Mouse (Mus musculus): ENCODE data around the gene Luzp1.

Gene Luzp1

DNA sequence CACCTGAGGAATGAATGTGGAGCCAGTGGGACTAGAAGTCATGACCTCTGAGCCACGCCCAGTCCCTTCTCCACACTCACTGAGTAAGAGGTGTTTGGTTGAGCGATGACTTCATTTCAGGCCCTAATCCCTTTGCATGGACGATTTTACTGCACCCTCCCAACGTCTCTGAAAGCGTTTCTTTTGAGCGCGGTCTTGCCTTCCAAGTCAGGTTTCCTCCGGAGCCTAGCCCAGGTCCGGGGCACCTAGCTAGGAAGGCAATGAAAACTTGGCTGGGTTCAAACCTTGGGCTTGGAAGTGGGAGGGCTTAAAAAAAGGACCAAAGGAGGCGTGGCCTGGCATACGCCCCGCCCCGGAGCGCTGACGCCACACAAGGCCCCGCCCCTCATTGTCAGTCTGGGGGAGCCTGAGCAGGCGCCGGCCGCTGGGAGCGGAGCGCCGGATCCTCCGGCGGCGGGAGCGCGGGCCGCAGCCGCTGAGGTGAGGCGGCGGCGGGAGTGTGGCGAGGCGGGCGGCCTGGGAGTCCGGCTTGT lies at the start of gene Luzp1:
TSS of gene Luzp1 (plus strand) at position 391 of the 533 bp plus-strand sequence.
- DNase-seq (ENCODE audit: low spot score in 2 of 2), result peak; percentile 89

DNA sequence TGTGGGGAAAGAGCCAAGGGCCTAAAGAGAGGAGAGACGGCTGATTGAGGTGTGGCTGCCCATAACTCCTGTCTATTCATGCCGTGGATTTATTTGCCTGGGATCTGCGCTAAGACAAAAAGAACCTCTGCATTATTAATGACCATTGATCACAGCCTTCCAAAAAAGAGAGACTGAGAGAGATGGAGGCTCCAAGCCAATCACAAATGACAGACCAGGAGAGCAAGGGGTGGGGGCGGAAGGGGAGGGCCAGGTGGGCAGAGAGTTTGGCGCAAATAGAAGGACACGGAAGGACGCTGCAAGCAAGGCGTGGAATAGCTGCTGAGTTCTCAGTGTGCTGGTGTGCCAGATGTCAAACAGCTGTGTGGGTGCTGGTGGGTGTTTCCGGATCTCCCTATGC lies 46.3 kb upstream of the Luzp1 start, which contains the start of gene Htr1d:
TSS of gene Htr1d (plus strand) at position 301 of the 400 bp plus-strand sequence.
- DNase-seq (ENCODE audit: low spot score in 2 of 2), result no peak

DNA sequence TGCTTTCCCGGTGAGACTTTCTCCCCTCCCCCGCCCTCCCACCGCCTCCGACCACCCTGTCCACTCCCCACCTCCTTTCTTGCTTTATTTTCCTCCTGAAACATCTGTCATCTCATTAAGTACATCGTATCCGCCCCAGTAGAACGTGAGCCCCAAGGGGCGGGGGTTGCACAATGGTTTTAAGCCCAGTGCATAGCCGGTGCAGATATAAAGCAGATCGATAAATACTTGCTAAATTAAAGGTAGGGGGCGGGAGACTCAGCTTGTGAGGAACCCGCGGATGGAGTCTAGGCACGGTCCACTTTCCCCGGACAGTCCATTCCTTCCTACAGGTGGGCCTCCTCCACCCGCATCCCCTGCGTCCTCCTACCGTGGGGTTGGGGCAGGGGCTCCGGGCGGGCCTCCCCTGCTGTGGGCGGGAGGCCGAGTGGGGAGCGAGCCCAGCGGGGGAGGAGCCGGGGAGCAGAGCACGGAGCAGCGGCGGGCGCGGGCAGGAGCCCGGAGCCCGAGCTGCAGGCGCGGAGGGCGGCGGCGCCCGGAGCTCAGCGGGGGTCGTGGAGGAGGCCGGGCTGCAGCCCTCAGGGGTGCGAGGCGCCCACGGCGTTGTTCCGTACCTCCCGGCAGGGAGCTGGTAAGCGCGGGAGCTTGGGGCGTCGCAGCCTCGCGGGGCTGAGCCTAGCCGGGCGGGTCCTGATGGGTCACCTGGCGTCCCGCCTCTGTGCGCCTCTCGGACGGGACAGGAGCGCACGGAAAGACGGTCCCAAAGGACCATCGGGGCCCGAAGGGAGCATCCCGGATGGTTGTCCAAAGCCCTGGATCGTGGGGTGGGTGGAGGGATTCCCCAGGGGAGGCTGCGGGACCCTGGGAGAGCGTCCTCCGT lies 45.2 kb upstream of the Luzp1 start:
- DNase-seq (ENCODE audit: low spot score in 2 of 2), result no peak

DNA sequence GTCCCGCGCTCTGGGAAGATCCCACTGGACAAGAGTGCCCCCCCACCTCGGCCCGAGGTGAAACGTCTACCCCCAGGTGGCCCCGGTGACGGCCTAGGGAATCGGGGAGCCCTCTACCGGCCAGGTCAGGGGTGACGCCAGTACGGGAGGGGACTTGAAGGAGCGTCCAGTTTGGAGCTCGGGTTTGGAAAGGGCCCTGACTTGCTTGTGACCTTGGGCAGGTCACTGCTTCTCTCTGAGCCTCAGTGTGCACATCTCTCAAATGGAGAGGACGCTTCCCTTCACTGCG lies 44.6 kb upstream of the Luzp1 start:
- no peak for DNase-seq (ENCODE audit: low spot score in 2 of 2)

DNA sequence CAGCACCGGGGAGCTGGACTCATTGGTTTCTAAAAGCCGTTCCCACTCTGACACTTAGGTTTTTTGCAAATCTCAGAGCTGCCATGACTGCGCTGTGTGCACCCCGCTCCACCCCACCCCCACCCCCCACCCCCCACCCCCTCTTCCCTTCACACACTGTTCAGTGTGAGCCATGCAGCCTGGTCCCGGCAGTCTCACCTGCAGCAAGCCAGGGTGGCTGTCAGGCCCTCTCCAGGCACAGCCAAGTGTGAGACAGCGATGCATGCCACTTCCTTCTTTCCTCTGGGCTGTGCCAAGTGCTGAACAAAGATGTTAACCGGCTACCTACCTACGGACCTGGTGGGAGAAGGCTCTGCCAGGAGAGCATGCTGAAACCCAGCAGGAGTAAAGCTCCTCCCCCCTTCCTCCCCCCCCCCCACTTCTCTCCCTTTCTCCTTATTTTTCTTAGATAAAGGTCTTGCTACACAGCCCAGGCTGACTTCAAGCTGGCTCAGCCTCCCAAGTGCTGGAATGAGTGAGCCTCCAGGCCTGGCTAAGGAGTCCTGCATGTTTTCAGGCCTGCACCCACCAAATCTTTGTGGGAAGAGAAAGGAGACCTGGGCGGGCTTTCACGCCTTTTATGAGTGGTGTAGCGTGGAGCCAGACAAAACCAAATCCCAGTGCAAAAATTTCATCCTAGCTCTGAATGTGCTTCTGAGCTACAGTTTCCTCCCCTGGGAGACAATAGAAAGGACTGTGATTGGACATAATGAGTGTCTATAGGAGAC lies 38.8 kb upstream of the Luzp1 start:
- DNase-seq (ENCODE audit: low spot score in 2 of 2), result no peak

DNA sequence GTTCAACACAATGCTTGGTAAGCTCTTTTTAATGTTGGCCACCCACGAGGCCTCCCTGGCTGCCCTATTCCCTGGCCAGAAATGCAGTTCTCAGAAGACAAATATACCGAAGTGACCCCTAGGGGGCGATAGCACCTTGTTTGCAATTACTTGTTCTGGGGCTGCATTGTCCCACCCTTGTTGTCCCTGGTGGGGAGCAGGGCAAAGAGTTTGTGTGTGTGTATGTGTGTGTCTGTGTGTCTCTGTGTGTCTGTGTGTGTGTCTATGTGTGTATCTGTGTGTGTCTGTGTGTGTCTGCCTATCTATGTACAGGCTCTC lies 38.2 kb upstream of the Luzp1 start:
- no peak for DNase-seq (ENCODE audit: low spot score in 2 of 2)

DNA sequence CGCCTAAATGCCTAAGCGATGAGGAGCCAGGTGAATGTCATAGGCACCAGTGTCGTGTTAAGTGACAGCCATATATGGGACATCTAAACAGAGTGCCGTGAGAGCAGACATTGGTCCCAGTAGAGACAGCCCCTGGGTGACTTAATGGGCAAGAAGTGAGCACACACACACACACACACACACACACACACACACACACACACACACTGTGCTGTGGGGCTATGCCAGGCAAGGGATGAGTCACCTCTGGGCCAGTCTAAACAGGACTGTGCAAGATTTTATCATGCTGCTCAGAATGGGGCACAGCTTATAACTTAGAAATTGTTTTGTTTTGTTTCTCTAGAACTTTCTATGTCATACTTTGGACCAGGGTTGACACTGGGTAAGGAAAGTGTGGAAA lies 35.5 kb upstream of the Luzp1 start:
- DNase-seq (ENCODE audit: low spot score in 2 of 2), result no peak

DNA sequence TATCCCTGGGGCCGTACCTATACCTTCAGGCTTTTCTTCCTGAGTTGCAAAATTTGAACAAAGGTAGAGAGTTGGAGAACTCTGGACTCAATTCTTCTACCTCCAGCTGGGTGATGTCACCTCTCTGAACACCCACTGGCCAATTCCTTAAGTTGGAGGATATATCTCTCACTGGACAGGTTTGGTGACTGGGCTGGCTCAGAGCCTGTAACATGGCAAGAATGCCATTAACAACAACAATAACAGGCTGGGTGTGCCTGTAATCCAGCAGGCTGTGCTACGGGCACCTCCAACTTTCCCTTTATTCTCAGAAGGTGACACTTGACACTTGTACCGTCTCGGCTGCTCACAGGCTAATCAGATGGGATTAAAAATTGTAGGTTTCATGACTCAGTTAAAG lies 30.5 kb upstream of the Luzp1 start:
- no peak for DNase-seq (ENCODE audit: low spot score in 2 of 2)

DNA sequence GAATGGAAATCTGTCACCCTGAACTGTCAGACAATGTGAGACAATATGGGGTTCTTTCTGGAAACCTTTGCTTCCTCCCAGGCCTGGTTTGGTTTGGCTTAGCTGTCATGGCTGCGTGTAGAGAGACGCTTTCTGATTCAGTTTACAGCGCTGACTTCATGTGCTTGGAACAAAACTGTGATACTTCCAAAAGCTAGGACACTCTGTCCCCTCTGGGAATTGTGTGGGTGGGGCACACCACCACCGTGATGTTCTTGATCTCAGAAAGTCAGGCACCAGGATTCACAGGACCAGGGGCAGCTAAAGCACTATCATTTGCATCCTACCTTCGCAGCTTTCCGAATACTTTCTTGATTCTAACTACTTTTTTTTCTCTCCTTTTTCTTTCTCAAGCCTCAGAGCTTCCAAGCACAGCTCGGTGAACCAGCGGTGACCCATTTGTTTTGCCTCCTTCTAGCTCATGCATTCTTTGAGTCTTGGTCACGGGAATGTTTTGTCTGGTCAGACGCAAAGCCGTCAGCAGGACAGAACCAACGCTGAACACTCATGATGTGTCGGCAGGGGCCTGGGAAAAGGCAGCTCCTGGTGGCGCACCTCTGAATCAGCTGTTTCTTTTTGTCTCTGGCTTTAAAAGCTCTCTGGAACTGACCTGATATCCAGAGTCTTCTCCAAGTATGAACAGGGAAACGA lies 28.1 kb upstream of the Luzp1 start:
- DNase-seq (ENCODE audit: low spot score in 2 of 2), result no peak

DNA sequence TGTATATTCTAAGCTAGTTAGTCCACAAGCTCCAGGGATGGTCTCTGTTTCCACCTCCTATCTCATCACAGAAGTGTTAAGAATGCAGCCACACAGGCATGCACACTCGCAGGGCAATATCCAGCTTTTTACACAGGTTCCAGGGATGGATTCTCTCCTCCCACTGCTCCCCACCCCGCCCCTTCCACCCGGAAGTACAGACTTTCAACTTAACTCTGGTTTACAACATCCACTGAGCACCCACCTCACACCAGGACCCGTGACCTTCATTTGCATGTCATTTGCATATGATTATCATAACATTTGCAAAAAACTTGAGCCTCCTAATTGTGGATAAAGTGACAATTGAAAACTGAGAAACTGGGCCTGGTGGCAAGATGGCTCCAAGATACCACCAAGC lies 25.0 kb upstream of the Luzp1 start:
- no peak for DNase-seq (ENCODE audit: low spot score in 2 of 2)

DNA sequence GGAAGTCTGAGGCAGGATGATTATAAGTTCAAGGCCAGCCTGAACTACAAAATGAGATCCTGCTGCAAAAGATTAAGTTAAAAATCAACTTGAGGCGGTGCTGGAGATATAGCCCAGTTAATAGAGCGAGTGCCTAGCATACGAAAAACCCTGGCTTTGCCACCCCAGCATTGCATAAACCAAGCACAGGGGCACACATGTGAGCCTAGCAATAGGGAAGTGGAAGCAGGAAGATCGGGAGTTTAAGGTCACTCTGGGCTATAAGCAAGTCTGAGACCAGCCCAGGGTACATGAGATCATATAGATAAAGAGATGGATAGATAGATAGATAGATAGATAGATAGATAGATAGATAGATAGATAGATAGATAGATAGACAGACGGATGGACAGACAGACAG lies 19.8 kb upstream of the Luzp1 start:
- no peak for DNase-seq (ENCODE audit: low spot score in 2 of 2)

DNA sequence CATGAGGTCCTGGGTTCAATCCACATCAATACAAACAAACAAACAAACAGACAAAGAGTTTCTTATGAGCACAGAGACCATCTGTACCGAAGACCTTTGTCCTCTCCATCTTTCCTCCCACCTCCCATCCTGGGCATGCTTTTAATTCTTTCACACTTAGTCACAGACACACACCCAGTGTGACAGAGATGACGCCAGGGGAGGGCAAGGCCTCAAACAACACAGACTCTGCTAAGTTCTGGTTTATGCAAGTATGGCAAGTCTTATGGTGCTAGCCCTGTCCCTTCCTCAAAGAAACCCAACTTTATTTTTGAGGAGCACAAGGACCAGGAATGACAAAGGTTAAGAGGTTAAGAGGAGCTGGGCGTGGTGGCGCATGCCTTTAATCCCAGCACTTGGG lies 19.3 kb upstream of the Luzp1 start:
- no peak for DNase-seq (ENCODE audit: low spot score in 2 of 2)

DNA sequence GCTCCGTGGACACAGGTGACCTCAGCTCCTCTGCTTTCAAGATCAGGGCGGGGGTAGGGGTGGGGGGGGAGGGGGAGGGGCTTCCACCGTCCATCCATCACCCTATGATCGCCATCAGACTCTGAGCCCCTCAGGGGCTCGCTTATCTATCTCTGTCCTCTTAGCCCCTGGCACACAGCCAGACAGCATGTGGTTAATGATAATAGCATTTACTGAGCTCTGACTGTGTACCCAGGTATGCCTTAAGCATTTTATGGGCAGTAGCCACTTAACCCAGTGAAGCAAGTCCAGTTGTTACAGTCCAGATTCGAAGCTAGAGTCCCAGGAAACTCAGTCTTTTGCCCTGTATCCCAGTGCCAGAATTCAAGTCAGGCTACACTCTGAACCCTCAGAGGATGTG lies 18.0 kb upstream of the Luzp1 start:
- DNase-seq (ENCODE audit: low spot score in 2 of 2), result no peak

DNA sequence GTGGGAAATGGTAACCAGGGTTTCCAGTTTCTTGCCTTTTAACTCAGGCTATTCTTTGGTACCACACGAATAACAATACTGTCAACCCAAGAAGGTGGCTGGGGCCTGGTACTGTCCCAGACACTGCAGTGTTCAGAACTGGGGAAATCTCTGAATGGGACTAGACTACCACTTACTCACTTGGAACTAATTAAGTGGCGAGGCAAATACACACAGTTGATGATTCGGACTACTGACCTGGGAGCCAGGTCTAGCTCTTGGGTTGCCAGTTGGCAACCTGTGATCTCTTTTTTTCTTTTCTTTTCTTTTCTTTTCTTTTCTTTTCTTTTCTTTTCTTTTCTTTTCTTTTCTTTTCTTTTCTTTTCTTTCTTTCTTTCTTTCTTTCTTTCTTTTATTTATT lies 17.3 kb upstream of the Luzp1 start:
- DNase-seq (ENCODE audit: low spot score in 2 of 2), result no peak

DNA sequence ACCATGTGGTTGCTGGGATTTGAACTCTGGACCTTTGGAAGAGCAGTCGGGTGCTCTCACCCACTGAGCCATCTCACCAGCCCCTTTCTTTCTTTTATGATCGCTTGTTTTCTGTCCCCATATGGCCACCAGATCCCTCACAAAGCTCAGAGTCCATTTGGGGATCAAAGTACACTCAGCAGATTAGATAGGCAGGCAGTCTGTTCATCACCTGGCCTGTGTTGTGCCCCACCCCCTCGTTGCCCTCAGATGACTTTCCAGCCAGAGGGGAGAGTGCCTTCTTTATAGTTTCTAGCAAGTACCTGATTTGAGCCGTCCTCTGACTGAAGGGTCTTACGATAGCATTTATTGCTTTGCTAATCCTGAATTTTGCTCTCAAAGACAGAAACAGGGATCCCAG lies 16.8 kb upstream of the Luzp1 start:
- no peak for DNase-seq (ENCODE audit: low spot score in 2 of 2)

DNA sequence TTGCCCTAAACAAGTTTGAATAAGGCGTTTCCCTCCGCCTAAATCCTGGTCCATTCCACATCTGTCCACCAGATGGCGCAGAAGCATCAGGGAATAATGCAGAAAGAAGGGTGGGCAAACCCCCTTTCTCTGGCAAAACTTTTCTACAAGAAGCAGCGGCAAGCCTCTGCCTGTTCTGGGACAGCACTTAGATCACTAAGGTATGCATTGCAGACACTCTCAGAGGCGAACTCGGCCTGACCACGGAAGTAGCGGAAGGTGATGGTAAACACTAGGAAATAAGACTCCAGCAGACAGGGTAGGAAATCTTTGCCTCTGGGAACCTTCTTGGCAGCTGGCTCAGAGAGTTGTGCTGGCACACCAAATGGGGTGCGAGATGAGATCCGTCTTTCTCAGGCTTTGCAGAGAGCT lies 14.7 kb upstream of the Luzp1 start:
- peak; percentile 39 to 63 for DNase-seq (ENCODE audit: low spot score in 2 of 2)

DNA sequence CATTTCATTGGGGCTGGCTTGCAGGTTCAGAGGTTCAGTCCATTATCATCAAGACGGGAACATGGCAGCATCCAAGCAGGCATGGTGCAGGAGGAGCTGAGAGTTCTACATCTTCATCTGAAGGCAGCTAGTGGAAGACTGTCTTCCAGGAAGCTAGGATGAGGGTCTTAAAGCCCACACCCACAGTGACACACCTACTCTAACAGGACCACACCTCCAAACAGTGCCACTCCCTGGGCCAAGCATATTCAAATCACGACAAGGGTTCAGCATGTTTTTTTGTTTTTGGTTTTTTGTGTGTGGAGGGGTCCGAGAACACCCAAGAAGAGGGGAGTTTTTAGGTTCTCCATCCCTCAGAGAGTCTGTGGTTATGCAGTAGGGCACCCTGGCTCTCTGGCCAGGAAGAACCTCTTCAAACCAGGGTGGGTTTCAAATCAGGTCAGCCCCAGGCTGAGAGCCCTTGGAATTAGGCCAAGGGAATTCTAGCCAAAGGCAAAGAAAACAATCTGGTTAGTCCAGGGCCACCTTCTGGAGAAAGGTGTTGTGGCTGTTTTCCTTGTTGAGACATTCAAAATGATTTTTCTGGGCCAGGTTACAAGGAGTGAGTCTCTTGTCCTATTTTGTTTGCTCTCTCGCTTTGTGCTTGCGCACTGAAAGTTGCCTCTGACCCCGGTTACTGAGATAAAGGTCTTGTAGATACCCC lies 12.9 kb upstream of the Luzp1 start:
- no peak for DNase-seq (ENCODE audit: low spot score in 2 of 2)

DNA sequence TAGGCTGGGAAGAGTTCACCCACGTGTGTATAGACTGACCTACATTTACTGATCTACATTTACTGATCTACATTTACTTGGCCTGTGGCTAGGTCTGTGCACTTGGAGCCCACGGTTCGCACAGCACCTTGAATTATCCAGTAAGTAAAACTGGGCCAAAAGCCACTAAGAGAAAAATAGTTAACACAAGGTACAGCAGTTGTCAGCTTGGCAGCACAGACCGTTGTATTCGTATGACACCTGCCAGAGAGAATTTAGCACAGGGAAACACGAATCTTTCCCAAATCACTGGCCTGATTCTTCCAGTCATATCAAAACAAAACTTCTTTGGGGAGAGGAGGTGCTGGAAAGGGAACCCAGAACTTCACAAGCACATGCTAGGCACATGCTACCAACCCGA lies 11.3 kb upstream of the Luzp1 start:
- DNase-seq (ENCODE audit: low spot score in 2 of 2), result no peak

DNA sequence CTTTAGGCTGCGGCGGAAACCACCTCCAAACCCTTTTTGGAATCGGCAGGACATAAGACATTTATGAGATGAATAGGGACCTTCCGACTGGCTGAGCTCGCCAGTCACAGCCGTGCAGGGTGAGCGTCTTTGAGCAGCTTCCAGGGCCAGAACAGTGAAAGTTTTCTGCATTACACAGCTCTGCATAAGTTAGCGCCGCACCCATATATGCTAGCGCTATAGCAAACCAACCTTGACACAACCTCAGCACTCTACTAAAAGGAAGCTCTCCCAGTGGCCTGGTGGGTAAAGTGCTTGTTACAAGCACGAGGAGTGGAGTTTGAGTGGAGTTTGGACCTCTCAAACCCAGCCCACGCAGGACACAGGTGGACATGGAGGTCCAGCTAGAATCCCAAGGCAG lies 10.4 kb upstream of the Luzp1 start:
- DNase-seq (ENCODE audit: low spot score in 2 of 2), result no peak

DNA sequence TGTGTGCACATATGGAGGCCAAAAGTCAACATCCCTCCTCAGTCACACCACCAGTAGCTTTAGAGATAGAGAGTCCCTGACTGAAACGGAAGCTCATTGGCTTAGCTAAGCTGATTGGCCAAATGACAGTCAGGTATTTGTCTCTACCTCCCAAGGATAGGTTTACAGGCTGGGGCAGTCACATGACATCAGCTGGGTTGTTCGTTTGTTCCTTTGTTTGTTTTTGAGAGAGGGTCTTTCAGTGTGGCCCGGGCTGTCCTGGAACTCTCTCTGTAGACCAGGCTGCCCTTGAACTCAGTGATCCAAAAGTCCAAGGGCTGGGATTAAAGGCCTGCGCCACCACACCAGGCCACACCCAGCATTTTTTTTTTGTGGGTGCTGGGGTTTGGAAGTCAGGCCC lies 8.4 kb upstream of the Luzp1 start:
- no peak for DNase-seq (ENCODE audit: low spot score in 2 of 2)

DNA sequence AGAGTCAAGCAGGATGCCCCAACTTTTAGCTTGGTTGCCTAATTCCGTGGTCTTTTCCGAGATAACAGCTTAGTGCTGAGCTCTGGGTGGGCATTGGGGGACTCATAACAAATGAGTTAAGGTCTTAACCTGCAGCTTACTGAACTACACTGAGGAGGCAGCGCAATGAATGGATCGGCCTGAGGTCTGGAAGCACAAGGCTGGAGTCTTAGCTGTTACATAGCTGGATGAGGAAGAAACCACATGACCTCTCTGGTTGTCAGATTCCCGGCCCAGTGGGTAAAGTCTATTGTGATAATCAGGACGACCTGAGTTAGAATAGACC lies 7.8 kb upstream of the Luzp1 start:
- no peak for DNase-seq (ENCODE audit: low spot score in 2 of 2)
